Mouse (Mus musculus): ENCODE data around the gene Psme2b.
A peak's percentile ranks its signal among the peaks of the same experiment; 100 is the strongest.
"Not testable (repeated sequence)": the region's sequence is repeated elsewhere in the genome, so short reads cannot be mapped to it uniquely, and the experiment has no call there.

The Psme2b gene

DNA sequence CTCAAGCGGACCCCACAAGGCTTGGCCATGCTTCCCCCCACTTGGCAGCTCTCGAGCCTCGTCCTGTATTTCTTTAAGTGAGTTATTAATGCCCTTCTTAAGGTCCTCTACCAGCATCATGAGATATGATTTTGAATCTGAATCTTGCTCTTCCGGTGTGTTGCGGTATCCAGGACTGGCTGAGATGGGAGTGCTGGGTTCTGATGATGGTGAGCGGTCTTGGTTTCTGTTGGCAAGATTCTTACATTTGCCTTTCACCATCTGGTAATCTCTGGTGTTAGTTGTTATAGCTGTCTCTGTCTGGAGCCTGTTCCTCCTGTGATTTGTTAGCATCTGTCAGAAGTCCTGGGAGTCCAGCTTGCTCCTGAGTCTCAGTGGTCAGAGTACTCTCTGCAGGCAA is at the start of gene Psme2b:
TSS of gene Psme2b (minus strand) at position 101 of the 400 bp plus-strand sequence.
- DNase-seq (ENCODE audit: low read depth, low spot score): not testable (repeated sequence)

DNA sequence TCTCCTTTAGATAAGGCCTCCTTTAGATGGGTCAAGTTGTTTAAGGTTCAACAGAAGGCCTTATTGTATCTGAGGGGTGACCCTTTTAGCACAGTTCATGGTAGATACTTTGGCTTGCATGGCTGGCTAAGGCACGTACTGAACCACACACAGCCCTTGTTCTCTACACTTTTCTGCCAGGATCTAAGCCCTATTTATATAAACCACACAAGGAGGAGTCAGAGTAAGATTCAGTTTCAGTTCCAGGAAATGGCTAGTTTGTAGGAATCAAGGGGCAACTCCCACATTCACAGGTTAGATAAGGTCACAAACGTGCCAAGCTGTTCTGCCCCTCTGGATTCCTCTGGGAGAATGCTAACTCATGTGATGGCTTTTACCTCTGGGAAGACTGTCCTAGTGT is 48.0 kb upstream of the Psme2b start, which contains the start of gene Tgtp1:
TSS of gene Tgtp1 (minus strand) at position 155 of the 400 bp plus-strand sequence.
- DNase-seq (ENCODE audit: low read depth, low spot score): not testable (repeated sequence)

GRCm38 (mm10) chr11:48993296-48993695 is 47.3 kb upstream of the Psme2b start:
- not testable (repeated sequence) for DNase-seq (ENCODE audit: low read depth, low spot score)

DNA sequence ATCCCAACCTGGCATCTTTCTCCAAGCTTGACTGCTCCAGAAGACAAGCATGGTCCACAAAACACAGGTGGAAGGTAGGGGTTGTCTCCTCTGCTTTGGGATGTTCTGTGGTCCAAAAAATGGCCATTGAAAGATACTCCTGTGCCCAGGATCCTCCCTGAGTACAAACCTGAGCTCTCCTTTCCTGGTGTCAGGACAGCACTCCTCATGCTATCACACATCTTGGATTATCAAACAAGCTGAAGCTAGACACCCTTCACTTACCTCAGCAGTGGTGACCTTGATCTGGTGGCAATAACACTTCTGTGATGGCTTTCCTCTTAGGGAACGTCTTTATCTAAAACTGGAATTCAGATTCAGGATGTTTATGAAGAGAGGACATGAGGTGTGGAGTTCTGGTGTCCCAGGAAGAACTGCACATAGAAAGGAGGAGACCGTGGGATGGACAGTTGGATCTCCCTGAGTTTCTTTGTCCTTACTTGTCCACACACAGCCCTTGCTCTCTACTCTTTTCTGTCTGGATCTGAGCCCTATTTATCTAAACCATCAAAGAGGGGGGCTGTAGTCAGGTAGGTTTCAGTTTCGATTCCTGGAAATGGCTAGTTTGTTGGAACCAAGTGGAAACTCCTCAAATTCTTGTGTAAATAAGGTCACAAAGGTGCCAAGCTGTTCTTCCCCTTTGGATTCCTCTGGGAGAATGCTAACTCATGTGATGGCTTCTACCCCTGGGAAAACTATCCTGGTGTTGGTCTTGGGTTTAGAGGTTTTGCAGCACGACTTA is 45.9 kb upstream of the Psme2b start, which contains the start of gene Gm12185:
TSS of gene Gm12185 (minus strand) at position 487 of the 781 bp plus-strand sequence.
- peak; percentile 31 for DNase-seq (ENCODE audit: low read depth, low spot score)

GRCm38 (mm10) chr11:48989981-48990380 is 44.0 kb upstream of the Psme2b start:
- not testable (repeated sequence) for DNase-seq (ENCODE audit: low read depth, low spot score)

GRCm38 (mm10) chr11:48988219-48988618 is 42.2 kb upstream of the Psme2b start:
- not testable (repeated sequence) for DNase-seq (ENCODE audit: low read depth, low spot score)

DNA sequence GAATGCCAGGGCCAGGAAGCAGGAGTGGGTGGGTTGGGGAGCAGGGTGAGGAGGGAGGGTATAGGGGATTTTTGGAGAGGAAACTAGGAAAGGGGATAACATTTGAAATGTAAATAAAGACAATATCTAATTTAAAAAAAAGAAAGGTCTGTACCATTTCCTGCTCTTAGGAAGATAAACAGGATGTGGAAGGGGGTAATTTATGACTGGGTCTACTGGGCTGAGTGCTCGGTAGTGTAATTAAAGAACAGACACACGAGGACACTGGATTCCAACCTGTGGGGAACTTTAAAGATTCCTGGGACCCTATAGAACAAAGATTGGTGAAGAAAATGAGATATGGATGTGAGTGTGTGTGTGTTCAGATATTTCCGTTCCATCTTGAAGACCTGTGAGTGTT is 36.9 kb upstream of the Psme2b start:
- not testable (repeated sequence) for DNase-seq (ENCODE audit: low read depth, low spot score)

DNA sequence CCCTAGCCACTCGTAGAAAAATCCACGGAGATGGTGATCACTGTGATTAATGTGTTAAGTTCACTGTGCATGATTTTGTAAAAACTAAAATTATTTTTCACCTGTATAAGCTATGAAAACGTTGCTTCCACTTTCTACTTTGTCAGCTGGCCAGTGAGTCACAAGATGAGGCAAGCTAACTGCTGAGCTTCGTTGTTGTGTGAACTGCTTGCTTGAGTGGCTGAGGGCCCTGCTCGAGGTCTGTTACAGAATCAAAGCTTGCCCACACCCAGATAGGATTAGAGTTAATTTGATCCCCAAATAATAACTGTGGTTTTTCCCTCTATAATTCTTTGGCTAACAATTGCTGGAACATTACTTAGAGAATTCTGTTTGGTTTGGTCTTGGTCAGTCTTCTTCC is 34.1 kb upstream of the Psme2b start:
- not testable (repeated sequence) for DNase-seq (ENCODE audit: low read depth, low spot score)

- not testable (repeated sequence) for DNase-seq (ENCODE audit: low read depth, low spot score)
These were observed 33.3 kb upstream of the Psme2b start, which contains the start of gene 9930111J21Rik1 for GRCm38 (mm10) chr11:48979251-48979650. TSS of gene 9930111J21Rik1 (minus strand) at chr11:48979398.

DNA sequence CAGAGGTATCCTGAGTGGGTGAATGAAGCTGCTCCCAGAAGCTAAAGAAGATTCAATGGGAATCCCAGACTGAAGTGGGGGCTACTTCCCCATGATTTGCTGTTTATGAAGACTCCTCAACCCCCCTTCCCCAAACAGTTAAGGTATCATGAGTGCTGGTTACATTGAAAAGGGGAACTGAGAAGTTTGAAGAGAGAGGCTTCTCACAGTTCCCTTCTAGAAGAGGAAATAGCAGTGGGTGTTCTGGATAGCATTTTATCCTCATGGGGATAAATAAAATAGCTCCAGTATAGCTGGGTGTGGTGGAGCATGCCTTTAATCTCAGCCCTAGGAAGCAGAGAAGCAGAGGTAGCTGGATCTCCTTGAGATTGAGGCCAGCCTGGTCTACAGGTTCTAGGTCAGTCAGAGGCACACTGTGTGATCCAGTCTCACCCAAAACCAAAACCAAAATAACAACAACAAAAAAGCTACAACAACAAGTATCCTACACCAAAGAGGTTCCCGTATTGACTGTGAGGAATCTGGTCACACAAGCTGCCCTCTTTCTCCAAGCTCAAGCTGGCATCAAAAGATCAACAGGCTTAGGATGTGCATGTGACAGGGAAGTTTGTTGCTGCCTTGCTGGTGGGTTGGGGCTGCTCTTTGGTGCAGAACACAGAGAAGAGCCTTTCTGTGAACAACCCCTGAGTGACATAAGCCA is 32.4 kb upstream of the Psme2b start, which contains the start of gene Olfr56:
TSS of gene Olfr56 (plus strand) at position 650 of the 700 bp plus-strand sequence.
- not testable (repeated sequence) for DNase-seq (ENCODE audit: low read depth, low spot score)

DNA sequence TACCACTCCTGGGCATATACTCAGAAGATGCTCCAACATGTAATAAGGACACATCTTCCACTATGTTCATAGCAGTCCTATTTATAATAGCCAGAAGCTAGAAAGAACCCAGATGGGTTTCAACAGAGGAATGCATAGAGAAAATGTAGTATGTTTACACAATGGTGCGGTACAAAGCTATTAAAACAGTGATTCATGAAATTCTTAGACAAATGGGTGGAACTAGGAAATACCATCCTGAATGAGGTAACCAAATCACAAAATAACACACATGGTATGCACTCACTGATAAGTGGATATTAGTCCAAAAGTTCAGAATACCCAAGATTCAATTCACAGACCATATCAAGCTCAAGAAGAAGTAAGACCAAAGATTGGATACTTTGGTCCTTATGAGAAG is 28.7 kb upstream of the Psme2b start:
- DNase-seq (ENCODE audit: low read depth, low spot score): not testable (repeated sequence)

DNA sequence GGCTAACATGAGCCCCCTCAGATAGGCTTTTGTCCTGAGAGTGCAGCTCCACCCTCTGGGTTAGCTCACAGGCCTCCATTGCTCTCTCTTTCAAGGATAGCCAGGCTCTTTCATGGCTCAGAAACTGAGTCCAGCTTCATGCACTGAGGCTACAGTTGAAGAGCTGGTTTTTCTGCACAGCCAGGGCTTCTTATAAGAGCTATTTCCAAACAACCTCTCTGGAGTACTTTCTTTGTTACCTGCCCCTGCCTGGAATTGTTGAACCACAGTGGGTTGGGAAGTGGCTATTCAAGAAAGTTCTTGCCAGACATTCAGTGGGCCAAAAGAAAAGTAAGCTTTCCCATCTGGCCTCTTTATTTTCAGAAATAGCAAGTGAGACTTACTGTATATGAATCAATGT is 6.7 kb downstream of the Psme2b start:
- DNase-seq (ENCODE audit: low read depth, low spot score): not testable (repeated sequence)

DNA sequence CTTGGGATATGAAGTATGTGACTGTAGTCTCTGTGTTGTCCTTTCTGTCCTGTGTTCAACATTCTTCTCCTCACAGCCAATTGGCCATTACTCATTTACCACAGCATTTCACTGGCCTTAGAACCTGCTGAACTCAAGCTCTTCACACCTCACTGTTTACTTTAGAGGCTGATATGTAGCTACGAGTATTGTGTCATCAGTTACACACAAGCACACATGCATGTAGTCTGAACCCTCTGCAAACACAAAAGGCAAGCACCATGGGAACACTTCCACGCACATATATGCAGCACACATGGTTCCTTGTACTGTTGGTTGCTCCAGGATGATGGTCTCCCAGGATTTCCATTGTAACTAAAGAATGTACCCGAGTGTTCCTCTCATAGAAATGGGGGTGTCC is 10.7 kb downstream of the Psme2b start:
- DNase-seq (ENCODE audit: low read depth, low spot score): not testable (repeated sequence)

- not testable (repeated sequence) for DNase-seq (ENCODE audit: low read depth, low spot score)
These were observed 12.1 kb downstream of the Psme2b start for GRCm38 (mm10) chr11:48933923-48934322.

GRCm38 (mm10) chr11:48933422-48933821 is 12.6 kb downstream of the Psme2b start:
- DNase-seq (ENCODE audit: low read depth, low spot score): not testable (repeated sequence)

DNA sequence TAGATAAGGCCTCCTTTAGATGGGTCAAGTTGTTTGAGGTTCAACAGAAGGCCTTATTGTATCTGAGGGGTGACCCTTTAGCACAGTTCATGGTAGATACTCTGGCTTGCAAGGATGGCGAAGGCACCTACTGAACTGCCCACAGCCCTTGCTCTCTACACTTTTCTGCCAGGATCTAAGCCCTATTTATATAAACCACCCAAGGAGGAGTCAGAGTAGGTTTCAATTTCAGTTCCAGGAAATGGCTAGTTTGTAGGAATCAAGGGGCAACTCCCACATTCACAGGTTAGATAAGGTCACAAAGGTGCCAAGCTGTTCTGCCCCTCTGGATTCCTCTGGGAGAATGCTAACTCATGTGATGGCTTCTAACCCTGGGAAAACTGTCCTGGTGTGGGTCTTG is 17.9 kb downstream of the Psme2b start:
- not testable (repeated sequence) for DNase-seq (ENCODE audit: low read depth, low spot score)

DNA sequence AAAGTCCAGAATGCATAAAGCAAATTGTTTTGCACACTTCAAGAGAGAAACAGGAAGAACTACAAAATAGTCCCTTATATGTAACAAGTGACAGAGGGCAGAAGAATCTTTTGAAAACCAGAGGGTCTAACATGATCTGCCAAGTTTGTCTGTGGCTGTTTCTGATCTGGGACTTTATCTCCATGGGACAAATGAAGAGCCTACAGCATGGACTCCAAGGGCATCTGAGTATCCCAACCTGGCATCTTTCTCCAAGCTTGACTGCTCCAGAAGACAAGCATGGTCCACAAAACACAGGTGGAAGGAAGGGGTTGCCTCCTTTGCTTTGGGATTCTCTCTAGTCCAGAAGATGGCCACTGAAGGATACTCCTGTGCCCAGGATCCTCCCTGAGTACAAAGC is 19.6 kb downstream of the Psme2b start:
- not testable (repeated sequence) for DNase-seq (ENCODE audit: low read depth, low spot score)

DNA sequence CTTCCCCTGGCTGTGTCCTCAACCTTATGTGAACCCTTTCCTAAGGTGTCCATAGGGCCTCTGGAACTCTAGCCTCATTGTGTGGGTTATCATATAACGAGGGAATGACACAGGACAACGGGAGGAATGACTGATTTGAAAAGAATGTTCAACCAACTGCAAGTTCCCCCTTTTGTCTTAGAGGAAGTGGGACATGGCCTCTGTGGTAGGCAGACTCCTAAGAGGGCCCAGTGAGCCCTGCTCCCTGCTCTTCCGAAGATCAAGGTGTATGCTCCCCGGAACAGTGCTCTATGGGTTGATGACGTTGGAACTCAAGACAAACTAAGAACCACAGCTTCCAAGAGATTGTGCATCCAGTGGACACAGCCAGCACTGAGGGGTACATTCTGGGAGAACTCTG is 22.2 kb downstream of the Psme2b start:
- not testable (repeated sequence) for DNase-seq (ENCODE audit: low read depth, low spot score)

- no peak for DNase-seq (ENCODE audit: low read depth, low spot score)
These were observed 27.6 kb downstream of the Psme2b start for GRCm38 (mm10) chr11:48918380-48918779.

GRCm38 (mm10) chr11:48913611-48914010 is 32.4 kb downstream of the Psme2b start:
- no peak for DNase-seq (ENCODE audit: low read depth, low spot score)

DNA sequence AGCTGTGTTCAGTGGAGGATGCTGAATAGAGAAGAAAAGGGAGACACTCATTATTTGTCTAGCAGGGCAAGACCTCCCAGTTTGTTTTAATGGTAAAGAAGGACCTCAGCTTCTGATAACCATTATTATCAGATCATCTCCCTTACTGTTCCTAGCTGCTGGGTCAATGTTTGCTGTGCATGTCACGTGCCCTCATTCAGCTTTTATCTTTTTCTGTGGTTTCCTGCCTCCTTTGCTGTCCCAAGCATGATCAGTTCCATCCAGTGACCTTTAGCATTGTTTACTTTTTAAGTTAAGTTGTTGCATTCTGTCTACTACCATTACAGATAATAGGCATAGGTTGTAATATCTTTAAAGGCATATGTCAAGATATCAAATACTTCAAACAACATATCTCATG is 37.5 kb downstream of the Psme2b start:
- no peak for DNase-seq (ENCODE audit: low read depth, low spot score)

DNA sequence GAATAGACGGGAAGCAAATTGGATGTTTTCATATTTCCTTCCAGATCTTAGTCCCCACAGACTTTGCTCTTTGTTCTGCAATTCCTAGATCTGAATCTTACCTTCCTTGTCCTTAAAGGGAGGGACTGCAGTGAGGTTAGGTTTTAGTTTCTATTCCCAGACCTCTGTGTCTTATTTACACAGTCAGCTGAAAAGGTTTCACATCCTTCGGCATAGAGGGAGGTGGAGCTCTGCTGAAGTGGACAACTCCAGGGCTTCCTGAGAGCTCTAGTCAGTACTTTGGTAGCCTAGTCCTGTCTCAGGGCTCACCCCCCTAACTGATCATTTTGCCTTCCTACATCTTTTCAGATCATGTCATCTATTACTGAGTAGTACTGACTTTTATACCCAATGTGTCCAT is 44.0 kb downstream of the Psme2b start, which contains the start of gene Gm5431:
TSS of gene Gm5431 (minus strand) at position 194 of the 400 bp plus-strand sequence.
- no peak for DNase-seq (ENCODE audit: low read depth, low spot score)

Measured in 3T3-L1 (cell line).